Mouse (Mus musculus) limb, embryonic 14.5 days (tissue): ENCODE measurements at regions not wholly inside any gene's neighbourhood (a gene's known extent, or its start where the extent isn't known, plus 50 kb on each side); places are given as distances from the start of the nearest gene placed in this dataset.

Source experiments
- ATAC-seq: fragments of 200-750 bp; cut with Nextera tagmentation; 2 replicates; pipeline ENCODE4 v1.8.0; 2017; ENCODE audit warnings: low read depth, moderate number of reproducible peaks, moderate TSS enrichment; ENCODE audit not compliant: low FRiP score
- DNase-seq: peaks from one replicate; pipeline ENCODE4 v3.0.0-alpha.2; 2015; ENCODE audit warnings: low spot score
- H3K27ac ChIP-seq: fragments of 300-500 bp; sonication (generic); replicated peaks from 2 replicates; pipeline ENCODE4 v1.5.1; 2014; ENCODE audit warnings: low read depth, mild to moderate bottlenecking, low read length, moderate library complexity, mixed read lengths
- H3K27me3 ChIP-seq: fragments of 300-500 bp; sonication (generic); 2 replicates; pipeline ENCODE4 v1.6.1; 2014; ENCODE audit warnings: low read length, mixed read lengths; ENCODE audit not compliant: control insufficient read depth, insufficient read depth
- H3K36me3 ChIP-seq: fragments of 300-500 bp; sonication (generic); 2 replicates; pipeline ENCODE4 v1.6.1; 2014; ENCODE audit warnings: mild to moderate bottlenecking, low read length, moderate library complexity, mixed read lengths; ENCODE audit not compliant: control insufficient read depth, insufficient read depth
- H3K4me1 ChIP-seq: fragments of 300-500 bp; sonication (generic); 2 replicates; pipeline ENCODE4 v1.6.1; 2014; ENCODE audit warnings: antibody characterized with exemption, low read length, mixed read lengths; ENCODE audit not compliant: control insufficient read depth, insufficient read depth
- H3K4me2 ChIP-seq: fragments of 300-500 bp; sonication (generic); replicated peaks from 2 replicates; pipeline ENCODE4 v1.6.1; 2014; ENCODE audit warnings: low read depth, mild to moderate bottlenecking, low read length, moderate library complexity; ENCODE audit not compliant: severe bottlenecking
- H3K4me3 ChIP-seq: fragments of 300-500 bp; sonication (generic); replicated peaks from 2 replicates; pipeline ENCODE4 v1.5.1; 2014; ENCODE audit warnings: low read length
- H3K9ac ChIP-seq: fragments of 300-500 bp; sonication (generic); 2 replicates; pipeline ENCODE4 v1.6.1; 2014; ENCODE audit warnings: mild to moderate bottlenecking, low read depth, low read length, moderate library complexity; ENCODE audit not compliant: severe bottlenecking
- H3K9me3 ChIP-seq: fragments of 300-500 bp; sonication (generic); 2 replicates; pipeline ENCODE4 v1.6.1; 2016; ENCODE audit warnings: low read length; ENCODE audit not compliant: control insufficient read depth
- POLR2A ChIP-seq: fragments of 200-500 bp; IDR thresholded peaks from 2 replicates; pipeline ENCODE4 v1.8.0; 2012; ENCODE audit warnings: inconsistent platforms, mild to moderate bottlenecking, moderate library complexity, borderline replicate concordance; ENCODE audit not compliant: insufficient read depth, insufficient read length; ENCODE audit errors: extremely low read depth
- WGBS: fragments of 180-500 bp; shearing (Covaris S2); extraction: QIAGEN DNeasy Blood & Tissue Kit; methylation state at CpG from one replicate; pipeline ENCODE4 v1.1.7; 2014; 5-methylcytosine and 5-hydroxymethylcytosine counted together

- 80% methylated on average over 9 of the region's 9 CpGs for WGBS
- Histone ChIP-seq H3K4me2 (no peak overlapping the region), H3K4me1 (no peaks in the 10 kb centered on the region), H3K9ac (no peak overlapping the region), H3K9me3 (peaks cover 6% of the 10 kb centered on the region), H3K4me3 (no peak overlapping the region), H3K36me3 (no peaks in the 10 kb centered on the region), H3K27ac (no peak overlapping the region), H3K27me3 (no peaks in the 10 kb centered on the region)
- ATAC-seq: no peak
- DNase-seq: no peak
- no peak for TF ChIP-seq POLR2A
Measured at GRCm38 (mm10) chr2:163138688-163139385, 51.2 kb upstream of the Gtsf1l start.

- DNase-seq (no peak), ATAC-seq (no peak)
- Histone ChIP-seq H3K27me3 (no peaks in the 10 kb centered on the region), H3K9ac (no peak overlapping the region), H3K36me3 (no peaks in the 10 kb centered on the region), H3K27ac (no peak overlapping the region), H3K4me2 (no peak overlapping the region), H3K9me3 (peaks cover 6% of the 10 kb centered on the region), H3K4me3 (no peak overlapping the region), H3K4me1 (no peaks in the 10 kb centered on the region)
- no peak for TF ChIP-seq POLR2A
- WGBS: 65% methylated on average over 10 of the region's 10 CpGs
Measured at GRCm38 (mm10) chr2:163142762-163143388, 55.2 kb upstream of the Gtsf1l start.

GRCm38 (mm10) chr2:163143413-163143812 is 55.8 kb upstream of the Gtsf1l start:
- H3K4me1 ChIP-seq: no peaks in the 10 kb centered on the region
- H3K27me3 ChIP-seq: no peaks in the 10 kb centered on the region
- H3K9me3 ChIP-seq: peaks cover 6% of the 10 kb centered on the region
- no peak for TF ChIP-seq POLR2A
- no peak overlapping the region for H3K27ac ChIP-seq
- H3K4me2 ChIP-seq: no peak overlapping the region
- H3K9ac ChIP-seq: no peak overlapping the region
- no peak for ATAC-seq
- no peak for DNase-seq
- no peak overlapping the region for H3K4me3 ChIP-seq
- WGBS: 46% methylated on average over 13 of the region's 13 CpGs
- H3K36me3 ChIP-seq: no peaks in the 10 kb centered on the region

- Histone ChIP-seq H3K9ac (no peak overlapping the region), H3K36me3 (no peaks in the 10 kb centered on the region), H3K27me3 (no peaks in the 10 kb centered on the region), H3K9me3 (no peaks in the 10 kb centered on the region), H3K4me2 (no peak overlapping the region), H3K4me3 (no peak overlapping the region), H3K27ac (no peak overlapping the region), H3K4me1 (no peaks in the 10 kb centered on the region)
- WGBS: 80% methylated on average over 8 of the region's 8 CpGs
- no peak for TF ChIP-seq POLR2A
- no peak for DNase-seq
- no peak for ATAC-seq
Measured at GRCm38 (mm10) chr2:163146001-163146400, 56.9 kb upstream of the Tox2 start.

GRCm38 (mm10) chr2:163146481-163146880 is 56.4 kb upstream of the Tox2 start:
- Histone ChIP-seq H3K4me1 (no peaks in the 10 kb centered on the region), H3K27me3 (no peaks in the 10 kb centered on the region), H3K36me3 (no peaks in the 10 kb centered on the region), H3K9ac (no peak overlapping the region), H3K9me3 (no peaks in the 10 kb centered on the region), H3K27ac (no peak overlapping the region), H3K4me2 (no peak overlapping the region), H3K4me3 (no peak overlapping the region)
- TF ChIP-seq POLR2A: no peak
- 81% methylated on average over 4 of the region's 4 CpGs for WGBS
- no peak for ATAC-seq
- DNase-seq: no peak
